Mouse (Mus musculus) ovary, postnatal 36 days (tissue): ENCODE measurements around the gene Rint1.

Experiments used
- DNase-seq: peaks from one replicate; pipeline ENCODE4 v3.0.0; 2022; ENCODE audit warnings: low spot score, mixed read lengths

The Rint1 gene

DNA sequence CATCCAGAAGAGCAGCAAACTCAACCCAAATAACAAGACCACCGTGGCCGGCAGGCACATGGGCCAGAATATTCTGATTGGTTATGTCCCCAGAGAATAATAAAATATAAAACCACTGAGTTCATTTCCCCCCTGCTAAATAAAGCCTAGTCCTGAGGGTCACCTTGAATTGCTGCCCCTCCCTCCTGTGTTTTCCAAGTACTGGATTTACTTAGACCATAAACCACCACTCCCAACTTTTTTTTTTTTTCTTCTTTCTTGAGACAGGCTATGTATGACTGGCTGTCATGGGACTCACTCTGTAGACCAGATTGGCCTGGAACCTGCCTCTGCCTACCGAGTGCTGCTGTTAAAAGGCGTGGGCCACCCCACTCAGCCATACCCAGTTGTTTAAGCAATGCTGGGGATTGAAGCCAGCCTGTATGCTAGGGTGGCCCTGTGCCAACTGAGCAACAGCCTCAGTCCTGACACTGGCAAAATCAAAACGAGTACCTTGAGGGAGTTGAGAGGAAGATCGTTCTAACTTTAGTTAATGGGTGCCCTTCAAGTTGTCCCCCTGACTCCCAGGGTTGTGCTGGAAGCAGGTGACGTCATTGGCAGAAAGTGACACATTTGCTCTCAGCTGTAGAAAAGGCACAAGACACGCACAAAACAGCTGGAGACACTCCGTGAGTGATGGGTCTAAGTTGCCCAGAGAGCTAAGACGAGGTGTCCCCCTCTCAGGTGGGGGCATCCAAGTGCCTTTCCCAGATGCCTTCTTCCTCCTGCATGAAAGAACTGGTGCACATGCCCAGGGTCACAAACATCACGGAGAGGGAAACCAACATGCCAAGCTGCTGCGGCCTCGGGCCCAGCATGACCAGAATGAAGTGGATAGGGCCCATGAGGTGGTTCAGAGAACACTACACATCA, 76.8 kb downstream of the Rint1 start:
- no peak for DNase-seq

DNA sequence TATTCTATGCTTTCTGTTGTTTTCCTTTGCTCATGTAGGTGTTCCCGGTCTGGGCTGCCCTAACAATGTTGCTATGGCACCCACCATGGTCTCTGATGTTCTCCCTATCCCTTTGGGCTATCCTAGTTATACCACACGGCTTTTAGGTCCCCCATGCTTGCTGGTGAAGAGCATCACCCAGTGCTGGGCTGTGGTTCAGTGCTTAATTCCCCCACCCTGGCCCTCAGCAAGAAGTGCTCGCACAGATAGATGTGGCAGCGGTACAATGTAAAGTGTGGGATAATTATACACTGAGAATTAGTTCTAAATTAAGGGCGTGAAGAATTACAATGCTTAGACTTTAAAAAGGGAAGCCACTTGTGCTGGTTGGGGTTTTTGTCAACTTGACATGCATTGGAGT, 78.4 kb downstream of the Rint1 start:
- DNase-seq = no peak
